8 mouse cellular contexts compared by ENCODE assay signal in genomic region chr7:25251071-25251791, GRCm38 (mm10). TPM values are rescaled to one million over a fixed set of nuclear protein-coding genes. Genes with fewer than 3 reads are reported as not detected.
DNase-seq lines count a peak whose midpoint lies in the region; ATAC-seq and TF ChIP-seq lines count a peak whose summit lies in the region.

No protein-coding gene starts in this region.

- no peak for TF ChIP-seq CTCF in E14TG2a.4 (conservative IDR thresholded peaks at IDR 0.05; ENCODE audit: low read length)

- peaks cover 61% of the 10 kb centered on the region for H3K4me1 ChIP-seq in E14TG2a.4 (replicated peaks; ENCODE audit: low read depth, low read length)
- H3K4me1 ChIP-seq in lung, embryonic 15.5 days = peaks cover 39% of the 10 kb centered on the region

- H3K9me3 ChIP-seq in E14TG2a.4 (ENCODE audit: low read length) = no peaks in the 10 kb centered on the region
- no peaks in the 10 kb centered on the region for H3K9me3 ChIP-seq in lung, embryonic 15.5 days

- no peaks in the 10 kb centered on the region for H3K27me3 ChIP-seq in E14TG2a.4 (ENCODE audit: insufficient read depth, low read length)
- no peaks in the 10 kb centered on the region for H3K27me3 ChIP-seq in lung, embryonic 15.5 days

- peak overlapping the region; percentile 98 for H3K4me3 ChIP-seq in E14TG2a.4 (replicated peaks; ENCODE audit: low read length)
- peak overlapping the region; percentile 99 for H3K4me3 ChIP-seq in lung, embryonic 15.5 days

- H3K36me3 ChIP-seq in E14TG2a.4 (ENCODE audit: insufficient read depth, low read length) = peaks cover 24% of the 10 kb centered on the region
- H3K36me3 ChIP-seq in lung, embryonic 15.5 days = no peaks in the 10 kb centered on the region

- peak overlapping the region; percentile 90 for H3K4me2 ChIP-seq in lung, embryonic 15.5 days

- DNase-seq in 3T3-L1 (ENCODE audit: low read depth, low spot score) = peak; percentile 48
- DNase-seq in cerebellum, postnatal 36 days = peak; percentile 56 to 58
- peak; percentile 79 to 86 for DNase-seq in heart, adult 18-20 months
- DNase-seq in kidney, adult 11 months = peak; percentile 54
- DNase-seq in skeletal muscle tissue, adult 2 months (ENCODE audit: low read depth, low spot score) = peak; percentile 57
- no peak for DNase-seq in frontal cortex, adult 2 months (ENCODE audit: extremely low spot score in 1 of 2, low spot score in 1 of 2)

- 2% methylated on average over 22 of the region's 22 CpGs for WGBS in lung, embryonic 15.5 days

- peak overlapping the region; percentile 60 for H3K9ac ChIP-seq in lung, embryonic 15.5 days

- H3K27ac ChIP-seq in lung, embryonic 15.5 days = peak overlapping the region; percentile 99

- ATAC-seq in lung, embryonic 15.5 days (ENCODE audit: borderline replicate concordance, extremely low read depth, low FRiP score, low TSS enrichment) = peak; percentile 50

RNA-seq across cellular contexts. Expression of gene Erf, which starts 0.7 kb away (rescaled TPM):
- 10 to 100 TPM; 15.8 to 16.9 TPM for total RNA-seq in heart, adult 18-20 months (2021)
- 18.8 and 20.3 TPM in 2 replicates for polyA plus RNA-seq in lung, embryonic 15.5 days (2015; fragmentation: Nextera tagmentation; extraction: Ambion mirVana)
- polyA plus RNA-seq in frontal cortex, adult 2 months (2012; rRNA removed) = 38.9 TPM in 2 replicates

RNA-seq across cellular contexts. Expression of gene Gsk3a, which starts 13.6 kb away (rescaled TPM):
- total RNA-seq in heart, adult 18-20 months (2021) = 10 to 100 TPM; 61.4 to 68.5 TPM
- polyA plus RNA-seq in lung, embryonic 15.5 days (2015; fragmentation: Nextera tagmentation; extraction: Ambion mirVana) = 9.8 and 10.7 TPM in 2 replicates
- polyA plus RNA-seq in frontal cortex, adult 2 months (2012; rRNA removed) = 241 and 244 TPM in 2 replicates

RNA-seq across cellular contexts. Expression of gene Cic, which starts 16.3 kb away (rescaled TPM):
- total RNA-seq in heart, adult 18-20 months (2021) = 10 to 100 TPM; 45.1 to 63.1 TPM
- polyA plus RNA-seq in lung, embryonic 15.5 days (2015; fragmentation: Nextera tagmentation; extraction: Ambion mirVana) = 29.5 and 30.3 TPM in 2 replicates
- polyA plus RNA-seq in frontal cortex, adult 2 months (2012; rRNA removed) = 92.4 and 104 TPM in 2 replicates

RNA-seq across cellular contexts. Expression of gene Zfp526, which starts 30.0 kb away (rescaled TPM):
- total RNA-seq in heart, adult 18-20 months (2021) = 1 to 10 TPM; 6.3 to 7.4 TPM
- polyA plus RNA-seq in lung, embryonic 15.5 days (2015; fragmentation: Nextera tagmentation; extraction: Ambion mirVana) = 3.0 and 3.6 TPM in 2 replicates
- 7.5 and 7.7 TPM in 2 replicates for polyA plus RNA-seq in frontal cortex, adult 2 months (2012; rRNA removed)

RNA-seq across cellular contexts. Expression of gene Dedd2, which starts 30.8 kb away (rescaled TPM):
- 10 to 100 TPM; 19.6 to 19.9 TPM for total RNA-seq in heart, adult 18-20 months (2021)
- polyA plus RNA-seq in lung, embryonic 15.5 days (2015; fragmentation: Nextera tagmentation; extraction: Ambion mirVana) = 9.6 and 11.2 TPM in 2 replicates
- 21.6 and 22.2 TPM in 2 replicates for polyA plus RNA-seq in frontal cortex, adult 2 months (2012; rRNA removed)

Comparison
In these comparisons a context has a peak if more than half of its experiments do, and no peak if none do; other contexts are left out.
1. DNase-seq: peak in 3T3-L1 (single experiment), cerebellum, postnatal 36 days (2 of 2), heart, adult 18-20 months (2 of 2), kidney, adult 11 months (single experiment) and skeletal muscle tissue, adult 2 months (single experiment); none in frontal cortex, adult 2 months (0 of 2).
2. RNA of gene Gsk3a, which starts 13.6 kb away (polyA plus RNA-seq): 241 to 244 TPM in frontal cortex, adult 2 months; 9.8 to 10.7 TPM in lung, embryonic 15.5 days; every median in the first group is over 10 times any median in the second.